Mouse (Mus musculus): ENCODE data around the gene Apof. TPM values are rescaled to one million over a fixed set of nuclear protein-coding genes. Genes with fewer than 3 reads are reported as not detected.

The Apof gene
- 55.6 and 67.0 TPM in 2 replicates for polyA plus RNA-seq (2012; rRNA removed)

GRCm38 (mm10) chr10:128268371-128268770, at the start of gene Apof:
Gene Apof, plus strand, starts transcription at chr10:128268671.

GRCm38 (mm10) chr10:128225538-128225937, 42.9 kb upstream of the Apof start, which contains the start of gene Mip:
Gene Mip, plus strand, starts transcription at chr10:128225838.

DNA sequence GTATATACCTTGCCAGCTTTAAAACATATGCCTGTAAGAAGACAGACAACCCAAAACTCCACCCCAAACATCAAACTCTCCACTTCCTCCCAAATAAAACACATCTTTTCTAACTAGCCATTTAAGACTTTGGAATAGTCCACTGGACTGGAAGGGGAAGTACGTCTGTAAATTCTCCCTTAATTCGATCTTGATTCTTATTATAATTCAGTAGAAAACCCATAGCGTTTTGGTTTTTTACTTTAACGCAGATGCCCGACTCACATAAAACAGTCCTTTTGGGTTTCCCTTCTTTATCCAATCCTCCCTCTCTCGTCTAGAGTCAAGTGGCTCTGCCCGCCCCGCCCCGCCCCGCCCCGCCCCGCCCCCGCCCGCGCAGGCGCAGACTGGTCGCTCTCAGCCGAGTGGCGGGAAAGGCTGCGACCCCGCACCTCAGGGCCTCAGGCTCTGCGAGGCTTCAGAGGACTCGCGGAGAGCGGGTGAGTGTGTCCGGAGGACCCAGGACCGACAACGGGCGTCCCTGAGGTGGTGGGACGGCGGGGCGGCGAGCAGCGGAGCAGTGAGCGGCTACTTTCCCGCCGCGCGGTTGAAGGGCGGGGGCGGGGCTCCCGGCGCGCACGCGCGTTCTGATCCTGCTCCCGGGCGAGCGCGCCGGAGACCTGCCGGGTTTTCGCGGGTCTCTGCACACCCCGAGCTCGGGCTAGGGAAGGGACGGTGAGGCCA, 36.6 kb upstream of the Apof start, which contains the start of gene Timeless:
TSS of gene Timeless (plus strand) at position 369 of the 723 bp plus-strand sequence.

DNA sequence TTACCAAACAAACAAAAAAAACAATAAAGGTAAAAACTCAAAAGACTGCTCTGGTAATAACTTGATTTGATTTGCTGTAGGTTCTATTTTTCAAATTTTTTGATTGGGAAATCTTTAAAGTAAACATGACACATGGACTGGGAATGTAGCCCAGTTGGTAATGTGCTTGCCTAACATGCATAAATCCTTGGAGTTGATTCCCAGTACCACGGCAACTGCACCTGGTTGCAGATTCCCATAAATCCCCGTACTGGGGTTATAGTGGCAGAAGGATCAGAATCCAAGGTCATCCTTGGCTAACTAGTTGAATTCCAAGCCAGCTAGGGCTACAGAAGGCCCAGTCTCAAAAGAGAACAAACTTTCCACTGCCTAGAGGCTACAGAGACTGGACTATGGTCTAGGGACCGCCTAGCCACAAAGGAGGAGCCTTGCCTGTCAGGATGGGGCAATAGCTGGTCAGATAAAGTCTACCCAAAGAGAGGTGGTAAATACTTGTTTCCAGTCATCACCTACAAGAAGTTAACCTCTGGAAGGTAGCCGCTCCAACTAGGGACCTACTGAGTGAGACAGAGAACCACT, 14.7 kb upstream of the Apof start, which contains the start of gene Apon:
TSS of gene Apon (plus strand) at position 420 of the 579 bp plus-strand sequence.

DNA sequence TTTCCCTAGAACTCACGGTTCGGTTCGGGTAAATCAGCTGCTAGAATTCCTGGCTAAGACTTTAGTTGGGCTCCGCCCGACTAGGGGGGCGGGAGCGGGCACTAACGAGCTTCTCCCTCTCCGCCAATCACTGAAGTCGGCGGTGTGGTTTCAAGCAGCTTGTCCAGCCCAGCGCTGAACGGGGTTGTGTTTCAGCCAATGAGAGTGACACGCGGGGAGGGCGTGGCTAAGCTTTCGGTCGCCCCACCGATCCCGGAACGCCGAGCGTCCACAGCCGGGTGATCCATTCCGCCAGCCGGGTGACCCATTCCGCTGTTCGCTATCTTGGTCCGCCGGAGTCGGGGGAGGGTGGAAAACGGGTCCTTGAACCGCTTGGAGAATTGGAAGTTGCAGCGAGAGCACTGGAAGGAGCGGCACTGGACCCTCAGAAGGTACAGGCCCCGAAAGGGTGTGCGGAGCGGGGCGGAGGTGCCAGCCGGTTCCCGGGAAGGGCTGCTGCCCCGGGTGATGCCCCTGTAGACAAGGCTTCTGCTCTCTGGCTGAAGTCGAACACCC, 1.9 kb downstream of the Apof start, which contains the start of gene Stat2:
TSS of gene Stat2 (plus strand) at position 273 of the 555 bp plus-strand sequence.

GRCm38 (mm10) chr10:128298702-128299171, 30.3 kb downstream of the Apof start, which contains the start of gene Il23a:
Gene Il23a, minus strand, starts transcription at chr10:128298752.

DNA sequence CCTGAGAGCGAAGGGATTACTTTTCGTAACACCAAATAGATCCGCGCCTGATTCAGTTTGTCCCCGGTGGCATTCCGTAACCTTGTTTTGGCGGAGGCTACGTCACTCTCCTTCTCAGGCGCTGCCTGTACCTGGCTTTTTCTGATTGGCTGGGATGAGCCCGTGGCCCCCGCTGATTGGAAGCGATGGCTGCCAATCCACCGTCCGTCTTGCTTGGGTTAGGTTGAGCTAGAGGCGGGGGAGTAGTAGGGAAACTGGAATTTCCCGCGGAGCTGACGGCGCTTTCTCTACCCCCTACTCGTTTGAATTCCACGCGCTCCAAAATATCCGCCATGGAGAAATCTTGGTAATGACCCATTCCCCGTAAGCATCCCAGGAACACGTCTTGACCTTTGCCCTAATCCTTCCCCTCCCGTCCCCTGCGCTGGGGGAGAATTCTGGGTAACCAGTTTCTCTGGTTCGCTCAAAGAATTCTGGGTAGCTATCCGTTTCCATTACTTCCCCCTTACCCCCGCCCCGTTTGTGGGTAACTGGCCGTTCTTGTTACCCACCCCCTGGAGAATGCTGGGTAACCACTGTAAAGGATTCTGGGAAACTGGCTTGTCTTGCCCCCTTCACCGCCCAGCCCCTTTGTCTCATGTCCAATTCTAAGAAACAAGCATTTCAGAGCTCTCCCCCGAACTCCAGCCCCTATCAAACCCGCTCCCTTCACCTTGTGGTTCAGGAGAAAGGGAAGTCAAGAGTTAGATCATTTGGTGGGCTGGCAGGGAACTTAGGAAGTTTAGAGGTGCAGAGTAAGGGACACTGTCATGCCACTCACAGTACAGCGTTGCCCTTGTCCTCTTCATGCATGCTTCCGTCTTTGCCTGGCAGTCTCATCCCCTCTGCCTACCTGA, 34.9 kb downstream of the Apof start, which contains the start of gene Pan2:
TSS of gene Pan2 (plus strand) at position 210 of the 896 bp plus-strand sequence.

Other genes with a start within 250 kb of the Apof start
- 343 and 396 TPM in 2 replicates for gene Naca, start 233.1 kb upstream of the Apof start, polyA plus RNA-seq (2012; rRNA removed)
- 45.9 and 53.1 TPM in 2 replicates for gene Ptges3, start 209.7 kb upstream of the Apof start, polyA plus RNA-seq (2012; rRNA removed)
- 942 and 1,051 TPM in 2 replicates for gene Atp5b, start 185.4 kb upstream of the Apof start, polyA plus RNA-seq (2012; rRNA removed)
- gene Baz2a, start 177.1 kb upstream of the Apof start, polyA plus RNA-seq (2012; rRNA removed): 9.0 and 10.6 TPM in 2 replicates
- gene Rbms2, start 88.4 kb upstream of the Apof start, polyA plus RNA-seq (2012; rRNA removed): 10.2 and 10.3 TPM in 2 replicates
- gene Gls2, start 74.2 kb upstream of the Apof start, polyA plus RNA-seq (2012; rRNA removed): 4.7 and 5.8 TPM in 2 replicates
- 11.3 and 14.6 TPM in 2 replicates for gene Spryd4, start 56.9 kb upstream of the Apof start, polyA plus RNA-seq (2012; rRNA removed)
- gene Mip, start 42.8 kb upstream of the Apof start, polyA plus RNA-seq (2012; rRNA removed): 0.02 TPM in 2 replicates
- 11.7 and 14.6 TPM in 2 replicates for gene Timeless, start 36.6 kb upstream of the Apof start, polyA plus RNA-seq (2012; rRNA removed)
- 0.76 and 0.77 TPM in 2 replicates for gene Apon, start 14.6 kb upstream of the Apof start, polyA plus RNA-seq (2012; rRNA removed)
- 6.0 and 7.8 TPM in 2 replicates for gene Stat2, start 1.9 kb downstream of the Apof start, polyA plus RNA-seq (2012; rRNA removed)
- 0.05 and 0.07 TPM in 2 replicates for gene Il23a, start 30.1 kb downstream of the Apof start, polyA plus RNA-seq (2012; rRNA removed)
- 11.6 and 14.5 TPM in 2 replicates for gene Pan2, start 34.7 kb downstream of the Apof start, polyA plus RNA-seq (2012; rRNA removed)
- 40.1 and 42.6 TPM in 2 replicates for gene Cnpy2, start 53.8 kb downstream of the Apof start, polyA plus RNA-seq (2012; rRNA removed)
- 77.6 and 86.0 TPM in 2 replicates for gene Cs, start 69.1 kb downstream of the Apof start, polyA plus RNA-seq (2012; rRNA removed)
- 6.3 and 7.8 TPM in 2 replicates for gene Coq10a, start 100.3 kb downstream of the Apof start, polyA plus RNA-seq (2012; rRNA removed)
- gene Ankrd52, start 108.4 kb downstream of the Apof start, polyA plus RNA-seq (2012; rRNA removed): 6.6 and 7.5 TPM in 2 replicates
- gene Slc39a5, start 132.6 kb downstream of the Apof start, polyA plus RNA-seq (2012; rRNA removed): 27.1 and 33.4 TPM in 2 replicates
- gene Nabp2, start 142.8 kb downstream of the Apof start, polyA plus RNA-seq (2012; rRNA removed): 23.4 and 25.4 TPM in 2 replicates
- gene Rnf41, start 143.0 kb downstream of the Apof start, polyA plus RNA-seq (2012; rRNA removed): 5.3 and 6.0 TPM in 2 replicates
- 29.4 and 31.2 TPM in 2 replicates for gene Smarcc2, start 190.6 kb downstream of the Apof start, polyA plus RNA-seq (2012; rRNA removed)
- gene Myl6, start 225.5 kb downstream of the Apof start, polyA plus RNA-seq (2012; rRNA removed): 684 and 704 TPM in 2 replicates
- gene Myl6b, start 230.0 kb downstream of the Apof start, polyA plus RNA-seq (2012; rRNA removed): 1.3 and 2.6 TPM in 2 replicates

Measured in liver, embryonic 14 days (tissue).